Mouse (Mus musculus): ENCODE results near the gene Nectin4. TPM values are rescaled to one million over a fixed set of nuclear protein-coding genes. Genes with fewer than 3 reads are reported as not detected.

Nectin4 gene
- polyA plus RNA-seq, 1 experiment from 2014 or later, result 2.3 TPM

GRCm38 (mm10) chr1:171328839-171329432 lies 41.0 kb upstream of the Nectin4 start, which contains the start of gene Dedd:
TSS of gene Dedd (plus strand) at chr1:171329145.
- peak within 1 kb of the TSS; percentile 86 for H3K4me2 ChIP-seq
- H3K27ac ChIP-seq (ENCODE audit: low read depth), result peak within 1 kb of the TSS; percentile 98
- peak within 1 kb of the TSS; percentile 78 for H3K4me3 ChIP-seq (ENCODE audit: low read depth, low read length)
- no peak for TF ChIP-seq CTCF (IDR thresholded peaks at IDR 0.05; ENCODE audit: low read depth)
- ATAC-seq (ENCODE audit: insufficient read depth), result peak; percentile 93
- peaks cover 19% of the 10 kb centered on the region for H3K36me3 ChIP-seq (ENCODE audit: insufficient read depth)
- H3K4me1 ChIP-seq (ENCODE audit: insufficient read depth), result 0 out of 2 replicates have a peak, but pooled peaks cover 5% of the 10 kb centered on the region
- H3K9me3 ChIP-seq (ENCODE audit: low read depth, low read length), result no peaks in the 10 kb centered on the region
- peak; percentile 94 for DNase-seq
- peak within 1 kb of the TSS; percentile 83 for H3K9ac ChIP-seq
- H3K27me3 ChIP-seq (ENCODE audit: insufficient read depth, low read length), result no peaks in the 10 kb centered on the region
- WGBS, result under 1% methylated on average over 48 of the region's 48 CpGs

- Histone ChIP-seq H3K36me3 (ENCODE audit: insufficient read depth) (peaks cover 22% of the 10 kb centered on the region), H3K4me3 (ENCODE audit: low read depth, low read length) (peak overlapping the region; percentile 78), H3K27me3 (ENCODE audit: insufficient read depth, low read length) (no peaks in the 10 kb centered on the region), H3K4me2 (peak overlapping the region; percentile 86), H3K9me3 (ENCODE audit: low read depth, low read length) (no peaks in the 10 kb centered on the region), H3K4me1 (ENCODE audit: insufficient read depth) (0 out of 2 replicates have a peak, but pooled peaks cover 5% of the 10 kb centered on the region), H3K27ac (ENCODE audit: low read depth) (peak overlapping the region; percentile 98), H3K9ac (peak overlapping the region; percentile 83)
- WGBS, result under 1% methylated on average over 57 of the region's 61 CpGs
- ATAC-seq (ENCODE audit: insufficient read depth) (peak; percentile 93), DNase-seq (peak; percentile 92)
- TF ChIP-seq CTCF (IDR thresholded peaks at IDR 0.05; ENCODE audit: low read depth), result no peak
Measured at GRCm38 (mm10) chr1:171329433-171330215, 40.3 kb upstream of the Nectin4 start.

GRCm38 (mm10) chr1:171330216-171330560 lies 39.7 kb upstream of the Nectin4 start:
- H3K27ac ChIP-seq (ENCODE audit: low read depth), result peak overlapping the region; percentile 98
- peaks cover 18% of the 10 kb centered on the region for H3K36me3 ChIP-seq (ENCODE audit: insufficient read depth)
- 0 out of 2 replicates have a peak, but pooled peaks cover 5% of the 10 kb centered on the region for H3K4me1 ChIP-seq (ENCODE audit: insufficient read depth)
- DNase-seq (peak; percentile 57), ATAC-seq (ENCODE audit: insufficient read depth) (no peak)
- H3K27me3 ChIP-seq (ENCODE audit: insufficient read depth, low read length), result no peaks in the 10 kb centered on the region
- H3K4me2 ChIP-seq, result peak overlapping the region; percentile 86
- WGBS, result under 1% methylated on average over 4 of the region's 4 CpGs
- no peaks in the 10 kb centered on the region for H3K9me3 ChIP-seq (ENCODE audit: low read depth, low read length)
- H3K9ac ChIP-seq, result peak overlapping the region; percentile 83
- TF ChIP-seq CTCF (IDR thresholded peaks at IDR 0.05; ENCODE audit: low read depth), result no peak
- peak overlapping the region; percentile 78 for H3K4me3 ChIP-seq (ENCODE audit: low read depth, low read length)

- WGBS, result 89% methylated on average over 16 of the region's 16 CpGs
- H3K27me3 ChIP-seq (ENCODE audit: insufficient read depth, low read length), result no peaks in the 10 kb centered on the region
- H3K9ac ChIP-seq, result no peak overlapping the region
- 0 out of 2 replicates have a peak, but pooled peaks cover 2% of the 10 kb centered on the region for H3K9me3 ChIP-seq (ENCODE audit: low read depth, low read length)
- peaks cover 57% of the 10 kb centered on the region for H3K36me3 ChIP-seq (ENCODE audit: insufficient read depth)
- DNase-seq (no peak), ATAC-seq (ENCODE audit: insufficient read depth) (no peak)
- TF ChIP-seq CTCF (IDR thresholded peaks at IDR 0.05; ENCODE audit: low read depth), result no peak
- H3K4me1 ChIP-seq (ENCODE audit: insufficient read depth), result 0 out of 2 replicates have a peak, but pooled peaks cover 3% of the 10 kb centered on the region
- no peak overlapping the region for H3K4me3 ChIP-seq (ENCODE audit: low read depth, low read length)
- H3K4me2 ChIP-seq, result no peak overlapping the region
- no peak overlapping the region for H3K27ac ChIP-seq (ENCODE audit: low read depth)
Measured at GRCm38 (mm10) chr1:171342262-171343207, 27.4 kb upstream of the Nectin4 start.

GRCm38 (mm10) chr1:171343922-171344677 lies 25.8 kb upstream of the Nectin4 start:
- H3K4me1 ChIP-seq (ENCODE audit: insufficient read depth), result 0 out of 2 replicates have a peak, but pooled peaks cover 3% of the 10 kb centered on the region
- 79% methylated on average over 9 of the region's 9 CpGs for WGBS
- peaks cover 44% of the 10 kb centered on the region for H3K36me3 ChIP-seq (ENCODE audit: insufficient read depth)
- no peak overlapping the region for H3K4me3 ChIP-seq (ENCODE audit: low read depth, low read length)
- 0 out of 2 replicates have a peak, but pooled peaks cover 2% of the 10 kb centered on the region for H3K9me3 ChIP-seq (ENCODE audit: low read depth, low read length)
- no peaks in the 10 kb centered on the region for H3K27me3 ChIP-seq (ENCODE audit: insufficient read depth, low read length)
- peak; percentile 46 for DNase-seq
- H3K4me2 ChIP-seq, result peak overlapping the region; percentile 86
- no peak overlapping the region for H3K9ac ChIP-seq
- TF ChIP-seq CTCF (IDR thresholded peaks at IDR 0.05; ENCODE audit: low read depth), result 0 out of 2 replicates have a peak, but pooled peaks have one; percentile 17
- no peak overlapping the region for H3K27ac ChIP-seq (ENCODE audit: low read depth)
- ATAC-seq (ENCODE audit: insufficient read depth), result no peak

GRCm38 (mm10) chr1:171344715-171345114 lies 25.2 kb upstream of the Nectin4 start:
- 0 out of 2 replicates have a peak, but pooled peaks cover 3% of the 10 kb centered on the region for H3K4me1 ChIP-seq (ENCODE audit: insufficient read depth)
- 69% methylated on average over 9 of the region's 9 CpGs for WGBS
- TF ChIP-seq CTCF (IDR thresholded peaks at IDR 0.05; ENCODE audit: low read depth), result no peak
- no peaks in the 10 kb centered on the region for H3K27me3 ChIP-seq (ENCODE audit: insufficient read depth, low read length)
- H3K4me3 ChIP-seq (ENCODE audit: low read depth, low read length), result peak overlapping the region; percentile 87
- H3K27ac ChIP-seq (ENCODE audit: low read depth), result no peak overlapping the region
- H3K36me3 ChIP-seq (ENCODE audit: insufficient read depth), result peaks cover 40% of the 10 kb centered on the region
- H3K4me2 ChIP-seq, result peak overlapping the region; percentile 86
- DNase-seq (no peak), ATAC-seq (ENCODE audit: insufficient read depth) (no peak)
- peak overlapping the region; percentile 81 for H3K9ac ChIP-seq
- H3K9me3 ChIP-seq (ENCODE audit: low read depth, low read length), result 0 out of 2 replicates have a peak, but pooled peaks cover 2% of the 10 kb centered on the region

Measured in lung, embryonic 14.5 days (tissue).